Mouse (Mus musculus): ENCODE results near the gene Fasl. TPM values are rescaled to one million over a fixed set of nuclear protein-coding genes. Genes with fewer than 3 reads are reported as not detected.

Fasl gene
- polyA plus RNA-seq, 1 experiment from 2014 or later, result not detected

DNA sequence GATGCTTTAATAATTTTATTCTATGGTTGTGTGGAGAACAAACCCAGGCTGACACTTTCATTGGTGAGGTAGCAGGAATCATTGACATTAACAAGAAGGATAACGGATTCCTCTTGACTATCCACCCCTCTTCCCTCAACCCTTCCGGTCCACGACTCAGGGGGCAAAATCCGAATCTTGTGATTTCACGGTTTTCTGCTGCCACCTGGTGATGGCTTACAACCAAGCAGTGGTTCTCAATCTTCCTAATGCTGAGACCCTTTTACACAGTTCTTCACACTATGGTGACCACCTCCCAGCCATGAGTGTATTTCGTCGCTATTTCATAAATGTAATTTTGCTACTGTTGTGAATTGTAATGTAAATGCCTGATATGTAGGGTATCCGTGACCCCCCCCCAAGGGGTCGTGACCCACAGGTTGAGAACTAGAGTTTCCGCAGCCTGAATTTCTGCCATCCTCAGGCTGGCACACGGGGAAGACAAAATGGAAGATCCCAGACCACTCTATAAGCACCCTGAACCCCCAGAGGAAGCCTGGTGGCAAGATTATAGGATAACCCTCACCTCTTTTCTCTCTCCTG lies 52.7 kb downstream of the Fasl start:
- DNase-seq (ENCODE audit: low spot score), result no peak
- Histone ChIP-seq H3K27ac (ENCODE audit: low read depth) (no peak overlapping the region), H3K9me3 (ENCODE audit: control insufficient read depth, low read length) (no peaks in the 10 kb centered on the region), H3K4me1 (replicated peaks; ENCODE audit: control insufficient read depth, insufficient read depth, low read length) (no peaks in the 10 kb centered on the region), H3K9ac (ENCODE audit: low read length) (no peak overlapping the region), H3K4me2 (ENCODE audit: low read length) (no peak overlapping the region), H3K4me3 (ENCODE audit: low read depth, low read length) (no peak overlapping the region), H3K36me3 (ENCODE audit: control insufficient read depth, insufficient read depth, low read length) (no peaks in the 10 kb centered on the region), H3K27me3 (replicated peaks; ENCODE audit: control insufficient read depth, insufficient read depth, low read length) (no peaks in the 10 kb centered on the region)
- WGBS, result 56% methylated on average over 11 of the region's 11 CpGs
- no peak for ATAC-seq (replicated peaks; ENCODE audit: low FRiP score, low TSS enrichment, low read depth)

DNA sequence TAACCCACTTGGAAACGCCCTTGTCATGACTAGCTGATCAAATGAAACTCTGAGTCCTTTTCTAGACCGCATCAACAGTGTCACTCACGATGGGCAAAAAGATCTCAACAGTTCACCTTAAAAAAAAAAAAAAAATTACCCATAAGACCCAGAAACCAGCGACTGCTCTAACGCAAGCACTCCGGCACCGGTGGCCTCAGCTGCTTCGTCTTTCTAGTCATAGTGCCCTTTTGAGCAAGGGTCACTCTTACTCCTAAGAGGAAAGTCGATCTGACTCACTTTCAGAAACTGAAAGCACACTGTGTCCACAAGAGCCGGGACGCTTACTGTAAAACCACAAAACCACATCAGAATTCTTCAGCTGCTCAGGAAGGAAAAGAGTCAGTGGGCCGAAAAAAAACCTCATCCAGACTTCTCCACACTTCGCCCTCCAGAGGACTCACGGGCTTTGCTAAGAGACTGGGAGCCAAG lies 53.5 kb downstream of the Fasl start:
- ATAC-seq (replicated peaks; ENCODE audit: low FRiP score, low TSS enrichment, low read depth) (no peak), DNase-seq (ENCODE audit: low spot score) (no peak)
- WGBS, result 85% methylated on average over 14 of the region's 14 CpGs
- Histone ChIP-seq H3K9ac (ENCODE audit: low read length) (no peak overlapping the region), H3K4me3 (ENCODE audit: low read depth, low read length) (no peak overlapping the region), H3K36me3 (ENCODE audit: control insufficient read depth, insufficient read depth, low read length) (no peaks in the 10 kb centered on the region), H3K27me3 (replicated peaks; ENCODE audit: control insufficient read depth, insufficient read depth, low read length) (no peaks in the 10 kb centered on the region), H3K4me1 (replicated peaks; ENCODE audit: control insufficient read depth, insufficient read depth, low read length) (no peaks in the 10 kb centered on the region), H3K9me3 (ENCODE audit: control insufficient read depth, low read length) (no peaks in the 10 kb centered on the region), H3K4me2 (ENCODE audit: low read length) (no peak overlapping the region), H3K27ac (ENCODE audit: low read depth) (no peak overlapping the region)

DNA sequence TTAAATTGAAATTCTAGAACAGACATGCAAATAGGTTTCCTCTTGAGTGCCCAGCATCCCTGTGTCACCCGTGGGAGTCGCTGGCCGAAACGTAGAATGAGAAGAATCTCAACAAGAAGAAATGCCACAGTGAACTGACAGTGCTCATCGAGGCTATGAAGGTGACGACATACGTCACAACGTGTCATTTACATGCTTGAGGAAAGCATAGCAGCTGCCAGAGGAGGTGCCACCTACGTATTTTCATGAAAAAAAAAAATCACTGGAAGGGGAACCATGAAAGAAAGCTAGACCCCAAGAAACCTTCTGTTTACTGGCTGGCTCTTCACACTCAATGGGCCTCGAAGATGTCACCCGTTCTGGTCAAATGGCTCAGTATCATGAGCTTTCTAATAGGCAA lies 54.0 kb downstream of the Fasl start:
- Histone ChIP-seq H3K4me2 (ENCODE audit: low read length) (no peak overlapping the region), H3K9ac (ENCODE audit: low read length) (no peak overlapping the region), H3K27me3 (replicated peaks; ENCODE audit: control insufficient read depth, insufficient read depth, low read length) (no peaks in the 10 kb centered on the region), H3K36me3 (ENCODE audit: control insufficient read depth, insufficient read depth, low read length) (no peaks in the 10 kb centered on the region), H3K4me3 (ENCODE audit: low read depth, low read length) (no peak overlapping the region), H3K27ac (ENCODE audit: low read depth) (no peak overlapping the region), H3K4me1 (replicated peaks; ENCODE audit: control insufficient read depth, insufficient read depth, low read length) (no peaks in the 10 kb centered on the region), H3K9me3 (ENCODE audit: control insufficient read depth, low read length) (no peaks in the 10 kb centered on the region)
- DNase-seq (ENCODE audit: low spot score), result no peak
- WGBS, result 92% methylated on average over 11 of the region's 11 CpGs
- no peak for ATAC-seq (replicated peaks; ENCODE audit: low FRiP score, low TSS enrichment, low read depth)

Other genes with a start within 250 kb of the Fasl start
- 21.0 and 26.6 TPM in 2 replicates for gene Suco, start 88.2 kb upstream of the Fasl start, polyA plus RNA-seq (2014; fragmentation: Nextera tagmentation; extraction: Ambion mirVana)
- gene Pigc, start 180.7 kb upstream of the Fasl start, polyA plus RNA-seq (2014; fragmentation: Nextera tagmentation; extraction: Ambion mirVana), result 37.4 and 40.3 TPM in 2 replicates
- not detected in 2 replicates for gene 4930558K02Rik, start 191.1 kb upstream of the Fasl start, polyA plus RNA-seq (2014; fragmentation: Nextera tagmentation; extraction: Ambion mirVana)